Mouse (Mus musculus): ENCODE data around the gene Gm2974.
"Not testable (repeated sequence)": the region's sequence is repeated elsewhere in the genome, so short reads cannot be mapped to it uniquely, and the experiment has no call there.

Gene Gm2974

GRCm38 (mm10) chr14:4182491-4183210 lies at the start of gene Gm2974:
Gene Gm2974 (plus strand): TSS chr14:4182576.
- peak; percentile 27 to 29 for DNase-seq (ENCODE audit: low spot score in 2 of 2)

GRCm38 (mm10) chr14:4141646-4142045 lies 40.7 kb upstream of the Gm2974 start:
- not testable (repeated sequence) for DNase-seq (ENCODE audit: low spot score in 2 of 2)

GRCm38 (mm10) chr14:4164730-4165129 lies 17.6 kb upstream of the Gm2974 start, which contains the start of gene Gm3127:
Gene Gm3127 (plus strand): TSS chr14:4165030.
- DNase-seq (ENCODE audit: low spot score in 2 of 2), result not testable (repeated sequence)

DNA sequence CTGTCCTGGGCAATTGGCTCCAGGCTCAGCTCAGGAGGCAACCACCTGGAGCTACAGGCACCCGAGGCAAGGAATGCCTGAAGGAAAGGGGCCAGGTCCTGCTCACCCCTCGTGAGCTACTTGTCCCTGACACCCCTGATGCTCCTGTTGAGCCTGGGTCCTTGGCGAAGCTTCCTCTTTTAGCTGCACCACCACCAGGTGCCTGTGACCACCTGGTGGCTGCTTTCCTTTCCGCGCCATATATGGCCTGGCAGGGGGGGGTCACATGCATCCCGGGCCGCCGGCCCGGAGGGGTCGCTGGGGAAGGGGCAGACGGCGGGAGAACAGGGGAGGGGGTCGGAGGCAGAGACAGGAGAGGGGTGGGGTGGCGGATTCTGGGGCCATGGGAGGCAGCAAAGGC lies 346 bp upstream of the Gm2974 start:
- DNase-seq (ENCODE audit: low spot score in 2 of 2), result peak; percentile 18 to 22

DNA sequence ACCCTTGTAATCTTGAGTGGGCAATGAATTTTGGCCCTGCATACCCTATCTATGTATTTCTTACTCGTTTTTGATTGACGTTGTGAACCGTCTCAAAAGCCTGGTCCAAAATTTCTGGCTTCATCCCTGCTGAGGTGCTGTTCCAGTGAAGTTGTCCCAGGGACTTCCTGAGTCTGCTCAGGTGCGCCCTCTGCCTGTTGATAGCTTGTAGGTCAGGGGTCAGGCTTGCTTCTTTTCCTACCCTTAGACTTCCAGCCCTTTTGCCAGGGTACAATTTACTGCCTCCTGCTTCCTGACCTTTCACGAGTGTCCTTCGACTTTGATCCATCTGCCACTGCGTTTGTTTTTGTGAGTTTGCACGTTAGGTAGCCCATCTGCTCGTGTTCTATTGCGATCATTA lies 999 bp downstream of the Gm2974 start:
- peak; percentile 20 to 22 for DNase-seq (ENCODE audit: low spot score in 2 of 2)

- DNase-seq (ENCODE audit: low spot score in 2 of 2), result not testable (repeated sequence)
Measured at GRCm38 (mm10) chr14:4249331-4249730, 67.0 kb downstream of the Gm2974 start, which contains the start of gene Gm3138. Gene Gm3138 (plus strand): TSS chr14:4249631.
